Mouse (Mus musculus) myocyte (in vitro differentiated cells): ENCODE measurements around the gene Mvp.

ENCODE experiments used
- CEBPB ChIP-seq: IDR thresholded peaks from 2 replicates; pipeline ENCODE4 v1.6.1; 2011; ENCODE audit warnings: mild to moderate bottlenecking, moderate library complexity; ENCODE audit not compliant: poor library complexity, insufficient read depth, severe bottlenecking
- MAX ChIP-seq: IDR thresholded peaks from one replicate; pipeline ENCODE4 v1.6.1; 2011; ENCODE audit warnings: low read depth, mild to moderate bottlenecking, control low read depth
- POLR2A ChIP-seq: IDR thresholded peaks from one replicate; pipeline ENCODE4 v1.6.1; 2011; ENCODE audit warnings: low read depth, mild to moderate bottlenecking, control low read depth, moderate library complexity; ENCODE audit not compliant: insufficient read length
- POLR2AphosphoS2 ChIP-seq: IDR thresholded peaks from one replicate; pipeline ENCODE4 v1.6.1; 2011; ENCODE audit warnings: low read depth, control low read depth; ENCODE audit not compliant: insufficient read length
- USF1 ChIP-seq: IDR thresholded peaks from one replicate; pipeline ENCODE4 v1.6.1; 2011; ENCODE audit warnings: low read depth, mild to moderate bottlenecking, control low read depth, moderate library complexity

DNA sequence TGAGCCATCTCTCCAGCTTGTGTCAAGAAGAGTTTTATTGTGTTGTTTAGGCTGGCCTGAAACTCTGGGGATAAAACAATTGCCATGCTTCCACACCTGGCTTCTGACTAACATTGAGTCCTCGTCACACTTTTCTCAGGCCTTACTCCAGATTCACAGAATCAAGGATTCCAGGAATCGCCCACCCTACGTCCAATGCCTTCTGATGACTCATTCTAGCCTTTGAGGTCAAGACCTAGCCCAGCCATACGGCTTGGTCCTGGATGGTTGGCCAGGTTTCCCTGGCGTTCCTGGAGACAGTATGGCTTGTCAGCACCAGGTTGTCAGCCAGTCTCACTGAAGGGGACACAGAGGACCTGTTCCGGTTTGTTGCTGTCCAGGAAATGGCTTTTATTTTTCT is 2.0 kb downstream of the Mvp start:
- TF ChIP-seq MAX (no peak), POLR2AphosphoS2 (no peak), POLR2A (no peak), CEBPB (no peak), USF1 (no peak)
